Mouse (Mus musculus) hindbrain, embryonic 16.5 days (tissue): ENCODE measurements around the gene Ppfibp2. TPM values are rescaled to one million over a fixed set of nuclear protein-coding genes. Genes with fewer than 3 reads are reported as not detected.

Source experiments
- ATAC-seq: fragments of 200-750 bp; cut with Nextera tagmentation; 2 replicates; pipeline ENCODE4 v1.8.0; 2017; ENCODE audit warnings: moderate TSS enrichment, moderate library complexity
- H3K27ac ChIP-seq: fragments of 300-500 bp; sonication (generic); 2 replicates; pipeline ENCODE4 v1.5.1; 2014; ENCODE audit warnings: low read depth, mild to moderate bottlenecking, control low read depth, low read length, moderate library complexity
- H3K27me3 ChIP-seq: fragments of 300-500 bp; sonication (generic); replicated peaks from 2 replicates; pipeline ENCODE4 v1.6.1; 2014; ENCODE audit warnings: low read length; ENCODE audit not compliant: control insufficient read depth, insufficient read depth
- H3K36me3 ChIP-seq: fragments of 300-500 bp; sonication (generic); 2 replicates; pipeline ENCODE4 v1.6.1; 2014; ENCODE audit warnings: mild to moderate bottlenecking, low read length, moderate library complexity, mixed read lengths; ENCODE audit not compliant: control insufficient read depth, insufficient read depth
- H3K4me1 ChIP-seq: fragments of 300-500 bp; sonication (generic); 2 replicates; pipeline ENCODE4 v1.6.1; 2014; ENCODE audit warnings: low read depth, low read length; ENCODE audit not compliant: control insufficient read depth, insufficient read depth
- H3K4me2 ChIP-seq: fragments of 300-500 bp; sonication (generic); 2 replicates; pipeline ENCODE4 v1.6.1; 2014; ENCODE audit warnings: mild to moderate bottlenecking, low read length, control low read depth, moderate library complexity
- H3K4me3 ChIP-seq: fragments of 300-500 bp; sonication (generic); 2 replicates; pipeline ENCODE4 v1.5.1; 2014; ENCODE audit warnings: mild to moderate bottlenecking, low read length, control low read depth, moderate library complexity
- H3K9ac ChIP-seq: fragments of 300-500 bp; sonication (generic); 2 replicates; pipeline ENCODE4 v1.6.1; 2014; ENCODE audit warnings: low read depth, mild to moderate bottlenecking, control low read depth, low read length, moderate library complexity
- H3K9me3 ChIP-seq: fragments of 300-500 bp; sonication (generic); 2 replicates; pipeline ENCODE4 v1.6.1; 2014; ENCODE audit warnings: mild to moderate bottlenecking, low read length, moderate library complexity; ENCODE audit not compliant: control insufficient read depth
- WGBS: fragments of 180-500 bp; shearing (Covaris S2); extraction: QIAGEN DNeasy Blood & Tissue Kit; methylation state at CpG from one replicate; pipeline ENCODE4 v1.1.7; 2014; 5-methylcytosine and 5-hydroxymethylcytosine counted together
- polyA plus RNA-seq: library from polyadenylated mRNA; unstranded; fragments of >200 nt; fragmentation: Nextera tagmentation; extraction: Ambion mirVana; gene quantifications from 2 replicates; pipeline ENCODE4 v1.2.1, GENCODE M21; 2015

Gene Ppfibp2
- polyA plus RNA-seq, 1 experiment from 2014 or later: 3.6 TPM

DNA sequence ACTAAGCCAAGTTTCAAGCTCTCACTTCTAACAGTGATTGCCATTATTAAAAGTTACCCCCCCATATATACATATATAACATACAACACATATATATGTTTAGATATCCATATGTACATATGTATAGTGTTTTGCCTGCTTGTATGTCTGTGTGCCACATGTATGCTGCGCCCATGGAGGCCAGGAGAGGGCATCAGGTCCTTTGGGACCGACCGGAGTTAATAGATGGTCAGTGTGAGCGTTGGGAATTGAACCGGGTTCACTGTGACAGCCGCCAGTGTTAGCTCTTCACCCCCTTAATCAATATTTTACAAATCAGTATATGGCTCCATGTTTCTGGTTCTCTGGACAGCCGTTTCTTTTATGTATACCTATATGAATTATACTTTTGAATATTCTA lies 55.0 kb downstream of the Ppfibp2 start:
- H3K27ac ChIP-seq: no peak overlapping the region
- H3K4me1 ChIP-seq: no peaks in the 10 kb centered on the region
- no peak for ATAC-seq
- H3K36me3 ChIP-seq: no peaks in the 10 kb centered on the region
- H3K27me3 ChIP-seq: no peaks in the 10 kb centered on the region
- WGBS: 87% methylated on average over 7 of the region's 7 CpGs
- no peak overlapping the region for H3K4me3 ChIP-seq
- no peak overlapping the region for H3K4me2 ChIP-seq
- no peak overlapping the region for H3K9ac ChIP-seq
- no peaks in the 10 kb centered on the region for H3K9me3 ChIP-seq

GRCm38 (mm10) chr7:107651821-107652220 lies 56.8 kb downstream of the Ppfibp2 start:
- WGBS: 36% methylated on average over 1 of the region's 1 CpGs
- Histone ChIP-seq H3K4me1 (no peaks in the 10 kb centered on the region), H3K4me3 (no peak overlapping the region), H3K4me2 (no peak overlapping the region), H3K9ac (no peak overlapping the region), H3K27me3 (no peaks in the 10 kb centered on the region), H3K27ac (no peak overlapping the region), H3K36me3 (no peaks in the 10 kb centered on the region), H3K9me3 (no peaks in the 10 kb centered on the region)
- ATAC-seq: no peak

- Histone ChIP-seq H3K27ac (no peak overlapping the region), H3K4me2 (no peak overlapping the region), H3K27me3 (no peaks in the 10 kb centered on the region), H3K36me3 (no peaks in the 10 kb centered on the region), H3K4me3 (no peak overlapping the region), H3K9me3 (no peaks in the 10 kb centered on the region), H3K9ac (no peak overlapping the region), H3K4me1 (no peaks in the 10 kb centered on the region)
- 92% methylated on average over 6 of the region's 6 CpGs for WGBS
- no peak for ATAC-seq
These were observed 61.4 kb downstream of the Ppfibp2 start for GRCm38 (mm10) chr7:107656451-107656850.

- H3K9me3 ChIP-seq: no peaks in the 10 kb centered on the region
- no peak overlapping the region for H3K4me2 ChIP-seq
- ATAC-seq: no peak
- H3K27ac ChIP-seq: no peak overlapping the region
- H3K36me3 ChIP-seq: no peaks in the 10 kb centered on the region
- peaks cover 3% of the 10 kb centered on the region; the same call in 1 of the 2 replicates for H3K27me3 ChIP-seq
- no peak overlapping the region for H3K4me3 ChIP-seq
- no peaks in the 10 kb centered on the region; the same call in 1 of the 2 replicates for H3K4me1 ChIP-seq
- 81% methylated on average over 8 of the region's 8 CpGs for WGBS
- no peak overlapping the region for H3K9ac ChIP-seq
These were observed 64.3 kb downstream of the Ppfibp2 start for GRCm38 (mm10) chr7:107659186-107659918.

DNA sequence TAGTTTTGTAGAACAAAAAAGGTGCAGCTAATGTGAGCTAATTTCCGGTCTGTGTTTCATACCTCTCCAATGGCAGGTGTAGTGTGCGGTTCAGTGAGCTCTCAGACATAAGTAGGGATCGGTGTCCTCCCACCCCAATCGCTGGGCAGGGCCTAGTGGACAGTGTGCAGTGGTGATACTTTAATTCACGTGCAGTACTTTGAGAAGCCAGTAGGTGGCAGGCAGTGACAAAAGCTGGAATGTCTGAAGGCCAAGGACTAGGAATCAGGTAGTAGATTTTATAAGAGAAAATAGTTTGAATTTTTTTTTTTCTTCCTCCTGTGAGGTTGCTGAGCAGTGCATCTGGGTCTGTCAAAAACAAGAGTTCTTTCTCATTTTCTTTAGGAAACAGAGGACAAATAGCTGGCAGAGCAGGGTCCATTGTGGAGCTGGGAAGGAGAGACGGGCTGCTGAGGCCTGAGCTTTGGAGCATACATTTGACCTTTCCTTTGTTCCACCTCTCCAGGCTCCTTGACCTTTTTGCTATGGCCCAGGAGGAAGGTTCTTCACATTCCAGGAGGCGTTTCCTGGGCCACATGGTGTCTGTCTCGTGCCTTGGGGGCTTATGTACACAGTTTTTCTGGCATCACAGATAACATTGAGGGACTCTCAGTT lies 66.3 kb downstream of the Ppfibp2 start:
- H3K9me3 ChIP-seq: no peaks in the 10 kb centered on the region
- peaks cover 8% of the 10 kb centered on the region for H3K4me1 ChIP-seq
- ATAC-seq: peak; percentile 81
- 15% methylated on average over 8 of the region's 8 CpGs for WGBS
- H3K9ac ChIP-seq: no peak overlapping the region
- no peak overlapping the region for H3K27ac ChIP-seq
- H3K36me3 ChIP-seq: no peaks in the 10 kb centered on the region
- H3K4me3 ChIP-seq: no peak overlapping the region
- H3K4me2 ChIP-seq: no peak overlapping the region
- H3K27me3 ChIP-seq: peaks cover 3% of the 10 kb centered on the region; the same call in 1 of the 2 replicates

GRCm38 (mm10) chr7:107661843-107662281 lies 66.9 kb downstream of the Ppfibp2 start:
- Histone ChIP-seq H3K36me3 (no peaks in the 10 kb centered on the region), H3K9me3 (no peaks in the 10 kb centered on the region), H3K4me3 (no peak overlapping the region), H3K27ac (no peak overlapping the region), H3K4me1 (peaks cover 8% of the 10 kb centered on the region), H3K27me3 (peaks cover 3% of the 10 kb centered on the region; the same call in 1 of the 2 replicates), H3K4me2 (no peak overlapping the region), H3K9ac (no peak overlapping the region)
- WGBS: 57% methylated on average over 5 of the region's 5 CpGs
- no peak for ATAC-seq

DNA sequence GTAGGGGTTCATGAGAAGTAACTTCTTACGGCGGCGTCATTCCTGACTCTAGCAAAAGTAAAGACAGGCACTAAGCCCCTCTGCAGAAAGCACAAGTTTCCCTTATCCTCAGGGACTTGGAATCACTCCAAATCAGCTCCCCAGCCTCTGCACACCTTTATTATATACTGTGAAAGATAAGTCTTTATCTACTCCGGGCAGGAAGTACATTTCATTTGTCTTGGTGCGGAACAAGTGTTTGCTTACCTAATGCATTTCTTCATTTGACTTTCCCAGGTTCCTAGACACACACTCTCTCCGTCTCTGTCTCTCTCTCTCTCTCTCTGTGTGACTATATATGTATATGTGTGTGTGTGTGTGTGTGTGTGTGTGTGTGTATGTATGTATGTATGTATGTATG lies 68.6 kb downstream of the Ppfibp2 start:
- H3K36me3 ChIP-seq: no peaks in the 10 kb centered on the region
- H3K4me2 ChIP-seq: no peak overlapping the region
- H3K9ac ChIP-seq: no peak overlapping the region
- no peaks in the 10 kb centered on the region for H3K9me3 ChIP-seq
- WGBS: 84% methylated on average over 6 of the region's 6 CpGs
- no peak overlapping the region for H3K27ac ChIP-seq
- H3K27me3 ChIP-seq: peaks cover 3% of the 10 kb centered on the region; the same call in 1 of the 2 replicates
- ATAC-seq: no peak
- H3K4me3 ChIP-seq: no peak overlapping the region
- peaks cover 8% of the 10 kb centered on the region for H3K4me1 ChIP-seq

DNA sequence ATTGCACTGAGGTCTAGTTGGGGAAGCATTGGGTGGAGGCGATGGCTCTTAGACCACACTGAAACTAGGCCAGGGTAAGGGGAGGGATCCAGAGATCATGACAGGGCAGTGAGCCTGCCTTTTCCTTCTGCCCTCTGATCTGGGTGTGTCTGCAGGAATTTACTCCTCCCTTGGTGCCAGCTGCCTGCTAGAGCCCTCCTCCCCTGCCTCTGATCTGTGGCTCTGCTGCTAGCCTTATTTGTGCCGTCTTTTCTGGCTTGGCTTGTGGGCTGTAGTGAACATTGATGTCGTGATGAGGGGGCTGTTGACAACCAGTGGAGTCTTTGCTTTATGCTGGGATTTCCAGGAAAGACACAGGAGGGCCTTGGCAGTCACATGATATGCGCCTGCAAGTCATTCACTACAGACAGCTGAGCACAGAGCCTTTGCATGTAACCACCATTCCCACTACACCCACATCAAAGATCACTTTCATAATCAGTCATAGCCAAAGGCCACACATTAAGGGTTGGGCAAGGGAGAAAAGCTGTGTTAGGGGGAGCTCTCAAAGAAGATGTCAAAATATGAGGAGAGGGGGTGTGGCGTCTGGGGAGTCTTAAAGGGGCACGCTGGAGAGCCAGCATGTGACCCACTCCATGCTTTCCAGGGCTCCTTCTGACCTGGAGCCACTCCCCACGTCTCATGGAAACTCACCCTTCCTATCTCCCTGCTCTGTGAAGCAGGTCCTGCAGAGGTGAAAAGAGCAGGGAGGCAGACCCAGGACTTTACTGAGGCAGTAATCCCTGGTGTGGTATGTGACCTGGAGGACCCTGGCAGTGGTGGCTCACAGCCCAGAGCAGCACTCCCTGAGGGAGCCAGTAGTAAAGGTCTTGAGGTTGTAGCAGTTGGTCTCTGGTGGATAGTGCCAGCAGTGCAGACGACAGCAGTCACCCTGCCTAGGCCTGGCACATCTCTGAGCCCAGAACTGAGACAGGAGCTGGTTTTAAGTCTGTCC lies 69.4 kb downstream of the Ppfibp2 start:
- Histone ChIP-seq H3K4me3 (no peak overlapping the region), H3K4me2 (no peak overlapping the region), H3K27me3 (peaks cover 3% of the 10 kb centered on the region; the same call in 1 of the 2 replicates), H3K9ac (no peak overlapping the region), H3K27ac (no peak overlapping the region; the same call in 1 of the 2 replicates), H3K4me1 (peaks cover 8% of the 10 kb centered on the region), H3K9me3 (no peaks in the 10 kb centered on the region), H3K36me3 (no peaks in the 10 kb centered on the region)
- WGBS: 47% methylated on average over 8 of the region's 8 CpGs
- 0 out of 2 replicates have a peak, but pooled peaks have one; percentile 10 for ATAC-seq
